Mouse (Mus musculus) hindbrain, embryonic 12.5 days (tissue): ENCODE data around the gene Stk24. TPM values are rescaled to one million over a fixed set of nuclear protein-coding genes. Genes with fewer than 3 reads are reported as not detected.

Experiments
- ATAC-seq: fragments of 200-750 bp; cut with Nextera tagmentation; 2 replicates; pipeline ENCODE4 v1.8.0; 2017; ENCODE audit warnings: moderate TSS enrichment; ENCODE audit not compliant: low FRiP score
- H3K27ac ChIP-seq: fragments of 300-500 bp; sonication (generic); 2 replicates; pipeline ENCODE4 v1.5.1; 2016; ENCODE audit warnings: mild to moderate bottlenecking
- H3K27me3 ChIP-seq: fragments of 300-500 bp; sonication (generic); 2 replicates; pipeline ENCODE4 v1.6.1; 2016; ENCODE audit warnings: mild to moderate bottlenecking
- H3K36me3 ChIP-seq: fragments of 300-500 bp; sonication (generic); 2 replicates; pipeline ENCODE4 v1.6.1; 2016; ENCODE audit warnings: mild to moderate bottlenecking
- H3K4me1 ChIP-seq: fragments of 300-500 bp; sonication (generic); 2 replicates; pipeline ENCODE4 v1.6.1; 2016
- H3K4me2 ChIP-seq: fragments of 300-500 bp; sonication (generic); replicated peaks from 2 replicates; pipeline ENCODE4 v1.6.1; 2016; ENCODE audit warnings: mild to moderate bottlenecking
- H3K4me3 ChIP-seq: fragments of 300-500 bp; sonication (generic); 2 replicates; pipeline ENCODE4 v1.5.1; 2016; ENCODE audit warnings: mild to moderate bottlenecking
- H3K9ac ChIP-seq: fragments of 300-500 bp; sonication (generic); 2 replicates; pipeline ENCODE4 v1.6.1; 2016; ENCODE audit warnings: mild to moderate bottlenecking, moderate library complexity
- H3K9me3 ChIP-seq: fragments of 300-500 bp; sonication (generic); replicated peaks from 2 replicates; pipeline ENCODE4 v1.6.1; 2016; ENCODE audit warnings: mild to moderate bottlenecking
- WGBS: fragments of 180-500 bp; shearing (Covaris S2); methylation state at CpG from one replicate; pipeline ENCODE4 v1.1.7; 2016; 5-methylcytosine and 5-hydroxymethylcytosine counted together
- polyA plus RNA-seq: library from polyadenylated mRNA; unstranded; fragments of >200 nt; fragmentation: Nextera tagmentation; extraction: Ambion mirVana; gene quantifications from 2 replicates; pipeline ENCODE4 v1.2.1, GENCODE M21; 2016

Gene Stk24
- polyA plus RNA-seq, 1 experiment from 2014 or later, result 38.4 TPM

DNA sequence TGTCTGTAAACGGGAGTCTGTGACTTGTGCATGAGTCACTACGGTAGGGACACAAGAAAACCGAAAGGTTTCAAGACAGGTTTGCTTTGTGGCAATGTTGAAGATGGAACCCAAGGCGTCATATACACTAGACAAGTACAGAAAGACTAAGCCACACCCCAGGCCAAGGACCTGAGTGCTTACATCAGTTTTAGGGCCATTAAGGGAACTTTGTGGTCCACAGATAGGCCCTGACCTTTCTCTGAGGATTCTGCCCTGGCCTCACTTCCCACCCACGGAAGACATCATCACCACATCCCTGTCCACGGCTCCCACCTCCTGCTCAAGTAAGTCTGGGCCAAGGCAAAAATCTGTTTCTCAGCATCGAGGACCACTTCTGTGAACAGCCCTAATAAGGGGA is 27.1 kb upstream of the Stk24 start:
- WGBS, result 93% methylated on average over 7 of the region's 7 CpGs
- ATAC-seq, result no peak
- no peak overlapping the region for H3K9ac ChIP-seq
- no peaks in the 10 kb centered on the region for H3K27me3 ChIP-seq
- no peaks in the 10 kb centered on the region for H3K4me1 ChIP-seq
- no peak overlapping the region for H3K4me2 ChIP-seq
- no peak overlapping the region for H3K27ac ChIP-seq
- H3K9me3 ChIP-seq, result no peaks in the 10 kb centered on the region
- H3K36me3 ChIP-seq, result no peaks in the 10 kb centered on the region
- H3K4me3 ChIP-seq, result no peak overlapping the region

DNA sequence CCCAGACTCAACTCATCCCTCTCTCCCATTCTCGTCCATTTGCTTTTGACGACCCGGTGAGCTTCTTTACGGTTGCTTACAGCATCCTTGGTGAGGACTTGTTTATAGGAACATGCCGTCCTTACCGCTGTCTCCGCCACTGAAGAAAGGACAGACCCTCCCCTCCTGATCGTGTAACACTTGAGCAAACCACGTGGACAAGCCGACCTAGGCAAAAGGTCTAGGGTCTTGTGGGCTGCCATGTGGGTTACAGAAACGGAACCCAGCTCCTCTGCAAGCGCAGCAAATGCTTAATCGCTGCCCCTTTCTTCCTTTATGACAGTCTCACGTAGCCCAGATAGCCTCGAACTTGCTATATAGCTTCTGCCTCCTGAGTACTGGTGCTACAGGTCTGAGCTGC is 25.7 kb upstream of the Stk24 start:
- peak overlapping the region; percentile 15 for H3K4me3 ChIP-seq

DNA sequence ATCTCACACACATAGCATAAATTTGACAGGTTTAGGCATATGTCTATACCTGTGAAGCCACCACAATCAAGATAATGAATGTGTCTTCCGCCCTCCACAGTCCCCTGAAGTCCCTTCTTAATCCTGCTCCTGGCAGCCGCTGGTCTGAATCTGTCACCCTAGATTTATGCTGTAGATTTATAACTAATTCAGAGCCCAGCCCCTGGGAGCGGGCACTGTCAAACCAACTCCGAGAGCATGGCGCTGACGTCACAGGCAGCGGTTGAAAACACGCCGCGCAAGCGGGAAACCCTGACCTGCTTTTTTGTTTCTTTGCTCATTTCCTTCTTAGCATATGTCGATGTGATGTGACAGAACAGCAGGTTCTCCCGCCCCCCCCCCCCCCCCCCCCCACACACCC is 25.3 kb upstream of the Stk24 start:
- peak; percentile 60; the same call in 1 of the 2 replicates for ATAC-seq
- H3K9ac ChIP-seq, result peak overlapping the region; percentile 5; the same call in 1 of the 2 replicates
- H3K4me1 ChIP-seq, result no peaks in the 10 kb centered on the region
- peak overlapping the region; percentile 15 for H3K4me3 ChIP-seq
- H3K36me3 ChIP-seq, result no peaks in the 10 kb centered on the region
- peak overlapping the region; percentile 46 for H3K4me2 ChIP-seq
- no peaks in the 10 kb centered on the region for H3K27me3 ChIP-seq
- H3K27ac ChIP-seq, result no peak overlapping the region
- H3K9me3 ChIP-seq, result no peaks in the 10 kb centered on the region
- WGBS, result 43% methylated on average over 12 of the region's 13 CpGs

More for the DNA sequence above, 25.7 kb upstream of the Stk24 start:
- Histone ChIP-seq H3K9me3 (no peaks in the 10 kb centered on the region), H3K9ac (peak overlapping the region; percentile 5; the same call in 1 of the 2 replicates), H3K27ac (no peak overlapping the region), H3K4me2 (peak overlapping the region; percentile 46), H3K27me3 (no peaks in the 10 kb centered on the region), H3K4me1 (no peaks in the 10 kb centered on the region), H3K36me3 (no peaks in the 10 kb centered on the region)
- ATAC-seq, result no peak
- WGBS, result 50% methylated on average over 15 of the region's 15 CpGs

DNA sequence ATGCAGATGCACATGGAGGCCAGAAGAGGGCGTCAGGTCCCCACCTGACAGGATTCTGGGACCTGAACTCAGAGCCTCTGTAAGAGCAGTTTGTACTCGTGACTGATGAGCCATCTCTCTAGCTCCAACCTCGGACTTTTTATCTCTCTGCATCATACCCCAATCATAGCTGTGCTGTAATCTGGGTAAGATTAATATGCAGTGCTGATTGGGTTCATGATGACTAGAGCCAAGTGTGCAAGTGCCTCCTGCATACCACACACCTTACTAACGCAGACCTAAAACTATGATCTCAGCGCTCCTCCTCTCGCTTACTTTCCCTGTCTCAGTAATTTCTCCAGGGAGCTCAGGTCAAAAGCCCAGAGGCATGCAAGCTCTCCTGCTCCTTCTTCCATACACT is 19.9 kb upstream of the Stk24 start:
- 91% methylated on average over 6 of the region's 6 CpGs for WGBS

DNA sequence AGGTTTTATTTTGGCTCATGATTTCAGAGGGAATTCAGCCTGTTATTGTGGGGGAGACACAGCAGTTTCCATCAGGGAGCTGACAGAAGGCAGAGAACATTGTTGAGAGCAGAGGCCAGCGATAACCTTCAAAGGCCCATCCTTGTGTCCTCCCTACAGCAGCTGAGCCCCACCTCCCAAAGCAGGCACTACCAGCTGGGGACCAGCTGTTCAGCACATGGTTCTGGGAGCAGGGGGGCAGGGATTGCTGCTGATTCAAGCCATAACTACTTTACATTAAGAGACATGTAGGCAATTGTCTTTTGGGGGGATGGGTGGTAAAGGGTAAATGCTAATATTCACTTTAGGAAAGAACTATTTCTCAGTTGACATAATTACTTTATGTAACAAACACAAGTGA is 17.7 kb upstream of the Stk24 start:
- Histone ChIP-seq H3K4me2 (no peak overlapping the region), H3K9ac (no peak overlapping the region), H3K4me3 (no peak overlapping the region), H3K4me1 (no peaks in the 10 kb centered on the region), H3K27me3 (no peaks in the 10 kb centered on the region), H3K27ac (no peak overlapping the region), H3K9me3 (no peaks in the 10 kb centered on the region; the same call in 1 of the 2 replicates), H3K36me3 (no peaks in the 10 kb centered on the region)
- ATAC-seq, result no peak
- 26% methylated on average over 1 of the region's 1 CpGs for WGBS

More for the DNA sequence above, 19.9 kb upstream of the Stk24 start:
- ATAC-seq, result no peak
- no peak overlapping the region for H3K27ac ChIP-seq
- no peaks in the 10 kb centered on the region for H3K27me3 ChIP-seq
- H3K36me3 ChIP-seq, result no peaks in the 10 kb centered on the region
- H3K9ac ChIP-seq, result no peak overlapping the region
- H3K4me3 ChIP-seq, result no peak overlapping the region
- no peaks in the 10 kb centered on the region for H3K9me3 ChIP-seq
- H3K4me2 ChIP-seq, result no peak overlapping the region
- no peaks in the 10 kb centered on the region for H3K4me1 ChIP-seq

DNA sequence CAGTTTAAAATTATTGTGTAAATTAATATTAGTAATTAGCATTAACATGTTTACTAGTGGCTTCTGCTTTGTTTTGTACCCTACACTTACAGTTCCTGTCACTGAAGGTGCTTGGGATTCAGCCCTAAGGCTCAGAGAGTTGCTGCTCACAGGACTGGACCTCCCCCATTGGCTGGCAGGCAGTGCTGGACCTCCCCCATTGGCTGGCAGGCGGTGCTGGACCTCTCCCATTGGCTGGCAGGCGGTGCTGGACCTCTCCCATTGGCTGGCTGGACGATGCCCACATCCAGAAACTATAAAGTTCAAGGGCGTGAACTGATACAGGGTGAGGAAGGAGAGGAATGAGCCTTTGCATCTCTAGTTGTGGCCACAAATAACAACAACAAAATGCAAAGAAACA is 15.3 kb upstream of the Stk24 start:
- WGBS, result 79% methylated on average over 4 of the region's 4 CpGs
- Histone ChIP-seq H3K4me2 (no peak overlapping the region), H3K27ac (no peak overlapping the region), H3K9ac (no peak overlapping the region), H3K9me3 (no peaks in the 10 kb centered on the region; the same call in 1 of the 2 replicates), H3K4me3 (no peak overlapping the region), H3K4me1 (no peaks in the 10 kb centered on the region), H3K36me3 (no peaks in the 10 kb centered on the region), H3K27me3 (no peaks in the 10 kb centered on the region)
- no peak for ATAC-seq

DNA sequence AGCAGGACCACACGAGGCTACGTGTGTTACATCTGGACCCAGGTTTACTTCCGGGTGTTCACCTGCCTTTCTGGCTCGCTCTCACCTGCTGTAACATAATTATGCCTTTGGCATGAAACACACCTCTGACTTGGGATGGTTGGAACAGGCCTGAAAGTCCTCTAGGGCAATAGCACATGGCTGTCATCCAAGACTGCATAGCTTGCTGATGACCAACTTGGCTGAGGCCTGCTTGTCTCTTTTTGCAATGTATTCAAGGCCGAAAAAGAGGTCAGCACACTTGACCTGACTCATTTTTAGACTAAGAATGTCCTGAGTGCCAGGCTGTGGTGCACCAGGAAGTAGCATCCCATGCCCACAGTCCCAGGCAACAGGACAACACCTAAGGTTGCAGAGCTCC is 12.1 kb upstream of the Stk24 start:
- no peak for ATAC-seq
- WGBS, result 87% methylated on average over 5 of the region's 5 CpGs
- H3K4me1 ChIP-seq, result no peaks in the 10 kb centered on the region
- H3K4me3 ChIP-seq, result no peak overlapping the region
- H3K4me2 ChIP-seq, result no peak overlapping the region
- H3K9me3 ChIP-seq, result no peaks in the 10 kb centered on the region; the same call in 1 of the 2 replicates
- H3K36me3 ChIP-seq, result no peaks in the 10 kb centered on the region
- H3K27me3 ChIP-seq, result no peaks in the 10 kb centered on the region
- no peak overlapping the region for H3K27ac ChIP-seq
- no peak overlapping the region for H3K9ac ChIP-seq

DNA sequence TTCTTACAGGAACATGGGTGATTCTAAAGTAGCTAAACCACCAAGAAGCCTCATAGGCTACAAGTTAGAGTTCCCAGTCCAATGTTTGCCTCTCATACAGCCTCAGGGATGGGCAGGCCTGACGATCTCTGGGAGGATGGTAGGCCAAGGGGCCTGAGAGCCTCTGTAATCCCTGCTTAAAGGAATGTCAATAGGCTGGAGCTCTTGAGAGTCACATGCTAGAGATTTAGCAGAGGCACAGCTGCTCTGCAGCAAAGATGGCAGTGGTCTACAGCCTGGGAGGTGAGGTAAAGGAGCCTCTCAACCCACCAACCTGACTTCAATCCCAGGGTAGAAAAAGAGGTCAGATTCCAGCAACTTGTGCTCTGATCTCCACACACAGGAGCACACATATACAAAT is 7.9 kb upstream of the Stk24 start:
- Histone ChIP-seq H3K4me2 (no peak overlapping the region), H3K4me1 (peaks cover 3% of the 10 kb centered on the region), H3K27ac (no peak overlapping the region), H3K27me3 (no peaks in the 10 kb centered on the region), H3K9ac (no peak overlapping the region), H3K4me3 (no peak overlapping the region), H3K9me3 (no peaks in the 10 kb centered on the region), H3K36me3 (no peaks in the 10 kb centered on the region)
- WGBS, result 63% methylated on average over 1 of the region's 1 CpGs
- no peak for ATAC-seq

DNA sequence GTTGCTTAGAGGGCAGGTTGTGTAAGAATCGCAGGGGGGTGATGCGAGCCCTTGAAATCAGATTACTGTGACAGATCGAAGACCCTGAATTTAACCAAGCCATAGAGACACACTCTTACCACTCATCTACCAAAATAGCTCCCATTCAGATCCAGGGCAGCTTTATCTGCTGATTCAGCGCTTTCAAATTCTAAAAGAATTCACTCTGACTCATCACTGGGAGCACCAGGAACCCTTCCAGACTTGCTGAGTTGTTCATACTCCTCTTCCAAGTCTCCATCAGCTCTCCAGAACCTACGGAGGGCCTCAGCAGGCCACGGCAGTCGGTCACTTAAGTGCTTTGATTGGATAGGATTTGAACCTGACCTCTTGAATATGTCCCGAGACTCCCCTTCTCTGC is 5.6 kb upstream of the Stk24 start:
- Histone ChIP-seq H3K9ac (no peak overlapping the region), H3K27me3 (no peaks in the 10 kb centered on the region), H3K9me3 (no peaks in the 10 kb centered on the region), H3K27ac (no peak overlapping the region), H3K4me1 (peaks cover 3% of the 10 kb centered on the region), H3K4me2 (no peak overlapping the region), H3K4me3 (no peak overlapping the region), H3K36me3 (no peaks in the 10 kb centered on the region)
- 94% methylated on average over 8 of the region's 8 CpGs for WGBS
- no peak for ATAC-seq

DNA sequence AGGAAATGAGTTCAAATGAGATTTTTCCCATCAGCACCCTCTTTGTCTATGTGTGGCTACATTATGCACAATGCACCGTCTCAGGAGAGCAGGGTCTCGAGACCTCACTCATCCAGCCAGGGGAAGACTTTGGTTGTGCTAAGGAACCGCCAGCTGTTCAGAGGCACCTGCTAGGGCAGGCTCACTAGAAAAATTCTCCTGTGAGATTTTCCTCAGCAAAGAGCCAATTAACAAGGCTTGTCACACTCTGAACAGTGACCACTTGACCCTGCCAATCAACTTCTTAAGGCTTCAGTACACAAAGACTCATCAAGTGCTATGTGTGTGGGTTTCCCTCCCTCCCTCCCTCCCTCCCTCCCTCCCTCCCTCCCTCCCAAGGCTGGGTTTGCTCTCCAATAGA is 4.0 kb upstream of the Stk24 start:
- no peaks in the 10 kb centered on the region for H3K27me3 ChIP-seq
- no peaks in the 10 kb centered on the region for H3K36me3 ChIP-seq
- H3K4me1 ChIP-seq, result peaks cover 8% of the 10 kb centered on the region
- no peak overlapping the region for H3K27ac ChIP-seq
- ATAC-seq, result no peak
- no peaks in the 10 kb centered on the region for H3K9me3 ChIP-seq
- H3K4me2 ChIP-seq, result no peak overlapping the region
- no peak overlapping the region for H3K9ac ChIP-seq
- no peak overlapping the region for H3K4me3 ChIP-seq
- WGBS, result 22% methylated on average over 3 of the region's 3 CpGs

DNA sequence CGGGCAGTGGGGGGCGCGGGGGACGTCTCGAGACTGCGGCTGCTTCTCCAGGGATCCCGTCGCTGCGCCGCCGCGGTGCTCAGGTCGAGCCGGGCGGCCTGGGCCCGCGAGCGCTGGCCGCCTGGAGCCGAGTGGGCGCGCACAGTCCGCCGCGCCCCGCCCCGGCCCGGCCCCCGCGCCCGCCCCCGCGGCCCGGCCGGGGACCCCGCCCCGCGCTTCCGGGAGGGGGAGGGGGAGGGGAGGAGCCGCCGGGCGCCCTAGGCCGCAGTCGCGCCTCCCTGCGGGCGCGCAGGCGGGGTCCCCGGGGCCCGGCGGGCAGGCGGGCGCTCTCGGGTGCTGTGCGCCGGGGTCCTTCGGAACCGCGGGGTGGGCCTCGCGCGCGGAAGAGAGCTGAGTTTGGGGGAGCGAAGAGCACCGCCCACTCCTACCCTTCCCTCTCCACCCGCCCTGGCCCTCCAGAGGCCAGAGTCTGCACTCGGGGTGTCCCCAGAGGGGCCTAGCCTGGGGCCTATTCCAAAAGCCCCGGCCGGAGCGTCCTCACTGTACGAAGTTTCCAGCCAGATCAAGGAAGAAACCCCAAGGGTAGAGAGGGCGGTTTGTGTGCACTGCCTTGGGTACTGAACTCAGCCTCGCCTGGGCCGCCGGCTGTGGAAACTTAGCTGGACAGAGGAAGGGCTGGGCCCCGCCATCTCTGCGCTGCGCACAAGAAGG is 540 bp downstream of the Stk24 start:
- peak overlapping the region; percentile 87 for H3K27ac ChIP-seq
- peaks cover 16% of the 10 kb centered on the region for H3K4me1 ChIP-seq
- ATAC-seq, result peak; percentile 93
- peak overlapping the region; percentile 93 for H3K4me2 ChIP-seq
- peak overlapping the region; percentile 75 for H3K4me3 ChIP-seq
- WGBS, result 0% methylated on average over 36 of the region's 79 CpGs
- H3K9me3 ChIP-seq, result no peaks in the 10 kb centered on the region
- no peaks in the 10 kb centered on the region for H3K36me3 ChIP-seq
- H3K9ac ChIP-seq, result peak overlapping the region; percentile 92
- H3K27me3 ChIP-seq, result no peaks in the 10 kb centered on the region

DNA sequence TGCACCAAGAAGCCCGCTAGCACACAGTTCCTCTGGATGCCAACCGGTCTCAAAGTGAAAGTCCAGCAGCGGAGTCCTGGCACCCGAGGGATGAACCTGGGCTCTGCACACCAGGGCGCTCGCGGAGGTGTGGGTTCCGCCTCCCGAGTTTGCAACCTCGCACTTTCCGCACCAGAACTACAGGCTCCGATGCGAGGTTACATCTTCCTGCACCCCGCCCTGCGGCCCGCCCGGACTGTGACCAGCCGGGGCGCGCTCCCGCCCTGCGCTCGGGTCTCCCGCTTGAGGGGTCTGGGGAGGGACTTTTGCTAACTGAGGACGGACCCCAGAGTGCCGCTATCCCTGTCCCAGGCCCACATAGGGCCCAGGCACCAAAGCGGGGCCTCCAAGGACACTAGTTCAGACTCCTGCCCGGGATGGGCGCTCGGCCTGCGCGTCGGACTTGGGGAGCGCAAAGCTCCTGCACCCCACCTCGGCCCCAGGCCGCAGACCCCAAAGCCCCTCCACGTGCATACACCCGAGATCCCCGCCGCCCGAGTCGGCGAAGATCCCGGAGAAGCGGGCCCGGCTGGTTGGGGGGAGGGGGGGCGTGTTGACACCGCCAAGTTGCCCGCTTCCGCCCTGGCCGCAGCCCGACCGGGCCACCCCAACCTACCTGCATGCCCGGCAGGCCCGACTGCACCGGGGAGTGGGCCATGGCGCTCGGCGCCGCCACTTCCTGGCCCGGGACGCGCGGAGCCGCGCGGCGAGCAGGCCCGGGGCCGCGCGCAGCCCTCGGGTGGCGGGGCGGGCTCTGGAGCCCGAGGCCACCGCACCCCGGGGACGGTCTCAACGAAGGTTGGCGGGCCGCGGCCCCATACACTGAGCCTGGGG is 1.3 kb downstream of the Stk24 start:
- Histone ChIP-seq H3K4me1 (peaks cover 14% of the 10 kb centered on the region), H3K9ac (peak overlapping the region; percentile 92), H3K4me2 (peak overlapping the region; percentile 93), H3K27ac (peak overlapping the region; percentile 87), H3K27me3 (no peaks in the 10 kb centered on the region), H3K4me3 (peak overlapping the region; percentile 75), H3K9me3 (no peaks in the 10 kb centered on the region), H3K36me3 (no peaks in the 10 kb centered on the region)
- peak; percentile 84 for ATAC-seq
- WGBS, result under 1% methylated on average over 80 of the region's 83 CpGs
